Mouse (Mus musculus) kidney, adult 2 months (tissue): ENCODE data around the gene Zscan20.

Experiments
- CTCF ChIP-seq: fragments of 200-500 bp; conservative IDR thresholded peaks from 2 replicates; pipeline ENCODE4 v1.5.1; 2011; ENCODE audit warnings: low read depth, mild to moderate bottlenecking, control low read depth, low read length, moderate library complexity, mixed read lengths; ENCODE audit not compliant: insufficient read depth, insufficient read length
- POLR2A ChIP-seq: fragments of 200-500 bp; IDR thresholded peaks from one replicate; pipeline ENCODE4 v1.6.1; 2011; ENCODE audit warnings: low read depth, low read length, control low read depth

- TF ChIP-seq CTCF, result no peak
- TF ChIP-seq POLR2A, result no peak
Observed at GRCm38 (mm10) chr4:128621109-128621508, 11.2 kb upstream of the Zscan20 start.
